Mouse (Mus musculus) cerebellum, adult 9-11 months (tissue): ENCODE data around the gene Scube1.

ENCODE experiments used
- DNase-seq: peaks from one replicate; pipeline ENCODE4 v3.0.0; 2022

The Scube1 gene

GRCm38 (mm10) chr15:83563857-83564651 is 160.8 kb downstream of the Scube1 start:
- DNase-seq = no peak

GRCm38 (mm10) chr15:83563327-83563856 is 161.4 kb downstream of the Scube1 start, which contains the start of the genes Tspo and Mcat:
TSS of gene Tspo (plus strand) at chr15:83563592.
TSS of gene Mcat (minus strand) at chr15:83563787.
- DNase-seq = no peak

- no peak for DNase-seq
These were observed 162.1 kb downstream of the Scube1 start for GRCm38 (mm10) chr15:83562626-83563270.

GRCm38 (mm10) chr15:83560941-83561477 is 163.8 kb downstream of the Scube1 start:
- DNase-seq = no peak

- peak; percentile 86 for DNase-seq
These were observed 169.5 kb downstream of the Scube1 start for GRCm38 (mm10) chr15:83555161-83555974.
